Mouse (Mus musculus): Measurements from ENCODE around the gene Pla2g2f. TPM values are rescaled to one million over a fixed set of nuclear protein-coding genes. Genes with fewer than 3 reads are reported as not detected.

Pla2g2f gene
- total RNA-seq, 2 experiments from 2014 or later, result not detected

Other genes with a start within 250 kb of the Pla2g2f start
- gene Vwa5b1, start 121.7 kb downstream of the Pla2g2f start, total RNA-seq (2021), result not detected
- not detected for gene Pla2g2c, start 32.8 kb downstream of the Pla2g2f start, total RNA-seq (2021)
- under 1 TPM; 0.10 to 0.12 TPM for gene Ubxn10, start 20.5 kb downstream of the Pla2g2f start, total RNA-seq (2021)
- gene Pla2g2d, start 18.1 kb upstream of the Pla2g2f start, total RNA-seq (2021), result under 1 TPM; 0.20 to 0.27 TPM
- 1 to 10 TPM in 1 of 2 experiments, under 1 TPM in 1; 0.20 to 1.7 TPM for gene Pla2g5, start 105.9 kb upstream of the Pla2g2f start, total RNA-seq (2021)
- not detected for gene Gm13030, start 116.3 kb upstream of the Pla2g2f start, total RNA-seq (2021)
- gene Pla2g2e, start 120.3 kb upstream of the Pla2g2f start, total RNA-seq (2021), result not detected
- gene Otud3, start 156.3 kb upstream of the Pla2g2f start, total RNA-seq (2021), result 10 to 100 TPM; 12.3 to 13.4 TPM
- gene Rnf186, start 209.5 kb upstream of the Pla2g2f start, total RNA-seq (2021), result not detected
- 1 to 10 TPM; 4.0 to 6.1 TPM for gene Tmco4, start 215.3 kb upstream of the Pla2g2f start, total RNA-seq (2021)

All from gastrocnemius, postnatal 36 days (tissue).